17 mouse cellular contexts compared by ENCODE assay signal in the genomic region with DNA sequence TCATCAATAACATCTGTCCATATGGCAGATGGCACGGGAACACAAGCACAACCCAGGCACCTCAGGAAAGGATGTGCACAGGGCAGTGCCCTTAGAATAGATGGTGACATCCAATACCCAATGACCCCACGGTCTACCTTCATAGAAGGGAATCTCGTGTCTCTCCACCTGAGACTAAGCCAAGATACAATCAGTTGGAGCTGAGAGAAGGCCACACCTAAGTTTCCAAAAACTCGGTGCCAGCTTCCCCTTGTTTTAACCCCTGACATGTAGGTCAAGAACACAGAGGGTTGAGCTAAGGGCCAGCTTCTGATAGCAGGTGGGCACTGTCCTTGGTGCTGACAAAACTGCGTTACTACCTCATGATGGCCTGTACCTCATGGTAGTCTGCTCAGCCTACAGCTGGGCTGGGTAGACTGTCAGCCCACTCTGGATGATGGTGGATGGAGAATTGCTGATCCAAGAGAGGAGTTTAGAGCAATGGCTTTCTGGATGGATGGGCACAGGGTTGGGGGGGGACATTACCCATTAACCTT.
A peak's percentile ranks its signal among the peaks of the same experiment; 100 is the strongest.
DNase-seq lines count a peak whose midpoint lies in the region; ATAC-seq and TF ChIP-seq lines count a peak whose summit lies in the region.
"Had no signal": no experiment of that assay in that cellular context is flagged by ENCODE, and none has a peak within 500 bp of the region (broad histone marks: within the 10 kb centered on the region; RNA-seq: fewer than 3 reads in every experiment).

No protein-coding gene starts in this region.

- peak; percentile 25 for DNase-seq in adrenal gland, postnatal 10 days
- DNase-seq in adrenal gland, adult 8-10 months: no peak
- DNase-seq in kidney, postnatal 4 days: peak; percentile 58 to 59
- DNase-seq in kidney, adult 2 months: no peak
- peak; percentile 65 for DNase-seq in embryo, embryonic 10 days (ENCODE audit: low spot score)
- peak; percentile 58 for DNase-seq in limb, embryonic 11.5 days (ENCODE audit: low spot score)
- no peak for DNase-seq in left cerebral cortex, adult 8-10 months (ENCODE audit: low spot score in 2 of 2)
- DNase-seq in frontal cortex, postnatal 36 days (ENCODE audit: low spot score in 2 of 2): no peak
- DNase-seq: cerebellum, postnatal 25 days; gastrocnemius, adult 2 months; heart, postnatal 36 days had no signal

- no peak overlapping the region for H3K4me2 ChIP-seq in limb, embryonic 11.5 days (ENCODE audit: low read depth, severe bottlenecking)
- H3K4me2 ChIP-seq: heart, embryonic 13.5 days; kidney, embryonic 15.5 days; limb, embryonic 12.5 days had no signal

- no peak for TF ChIP-seq POLR2A in kidney, adult 2 months (IDR thresholded peaks at IDR 0.05; ENCODE audit: low read depth, low read length)

- WGBS in kidney, adult 2 months: 64% methylated on average over 5 of the region's 5 CpGs
- WGBS in limb, embryonic 11.5 days: 62% methylated on average over 5 of the region's 5 CpGs

- H3K4me3 ChIP-seq in kidney, adult 2 months (ENCODE audit: insufficient read depth, low read depth, low read length): no peak overlapping the region
- H3K4me3 ChIP-seq in limb, embryonic 11.5 days (ENCODE audit: low read depth, low read length): no peak overlapping the region
- H3K4me3 ChIP-seq: gastrocnemius, adult 2 months; heart, embryonic 13.5 days; kidney, embryonic 15.5 days; limb, embryonic 12.5 days had no signal

- no peaks in the 10 kb centered on the region for H3K4me1 ChIP-seq in kidney, adult 2 months (ENCODE audit: control insufficient read depth, insufficient read depth, low read length)
- H3K4me1 ChIP-seq in limb, embryonic 11.5 days (ENCODE audit: control insufficient read depth, insufficient read depth, low read length): no peaks in the 10 kb centered on the region
- H3K4me1 ChIP-seq: heart, embryonic 13.5 days; kidney, embryonic 15.5 days; limb, embryonic 12.5 days had no signal

- no peak for ATAC-seq in limb, embryonic 11.5 days (ENCODE audit: insufficient number of reproducible peaks, low FRiP score, low TSS enrichment, low read depth)
- ATAC-seq: forebrain, embryonic 14.5 days; hindbrain, postnatal 0 days had no signal

- H3K9me3 ChIP-seq in limb, embryonic 11.5 days (ENCODE audit: control insufficient read depth, low read length): no peaks in the 10 kb centered on the region
- H3K9me3 ChIP-seq: heart, embryonic 13.5 days; kidney, embryonic 15.5 days; limb, embryonic 12.5 days had no signal

- H3K36me3 ChIP-seq in kidney, adult 2 months (ENCODE audit: control insufficient read depth, insufficient read depth, low read length): no peaks in the 10 kb centered on the region
- H3K36me3 ChIP-seq in limb, embryonic 11.5 days (ENCODE audit: control insufficient read depth, insufficient read depth, low read length): no peaks in the 10 kb centered on the region
- H3K36me3 ChIP-seq: heart, embryonic 13.5 days; kidney, embryonic 15.5 days; limb, embryonic 12.5 days had no signal

- no peak for TF ChIP-seq CTCF in kidney, adult 2 months (conservative IDR thresholded peaks at IDR 0.05; ENCODE audit: insufficient read depth, insufficient read length, low read depth, low read length)

- H3K9ac ChIP-seq in limb, embryonic 11.5 days (ENCODE audit: low read length): no peak overlapping the region
- H3K9ac ChIP-seq: heart, embryonic 13.5 days; kidney, embryonic 15.5 days; limb, embryonic 12.5 days; liver, embryonic 14.5 days had no signal

- no peak overlapping the region for H3K27ac ChIP-seq in kidney, adult 2 months (ENCODE audit: insufficient read depth, low read depth, low read length)
- no peak overlapping the region for H3K27ac ChIP-seq in limb, embryonic 11.5 days (replicated peaks; ENCODE audit: low read depth, low read length)
- H3K27ac ChIP-seq: gastrocnemius, adult 2 months; heart, embryonic 13.5 days; hindbrain, postnatal 0 days; kidney, embryonic 15.5 days; limb, embryonic 12.5 days; liver, embryonic 14.5 days had no signal

- no peaks in the 10 kb centered on the region for H3K27me3 ChIP-seq in kidney, adult 2 months (replicated peaks; ENCODE audit: control insufficient read depth, insufficient read depth, low read length)
- H3K27me3 ChIP-seq in limb, embryonic 11.5 days (ENCODE audit: control insufficient read depth, insufficient read depth, low read length): no peaks in the 10 kb centered on the region
- H3K27me3 ChIP-seq: heart, embryonic 13.5 days; kidney, embryonic 15.5 days; limb, embryonic 12.5 days had no signal

Comparison
In these comparisons a context has a peak if more than half of its experiments do, and no peak if none do; other contexts are left out.
1. DNase-seq: peak in adrenal gland, postnatal 10 days (single experiment), kidney, postnatal 4 days (2 of 2), embryo, embryonic 10 days (single experiment) and limb, embryonic 11.5 days (single experiment); none in adrenal gland, adult 8-10 months (single experiment), kidney, adult 2 months (single experiment), left cerebral cortex, adult 8-10 months (0 of 2) and frontal cortex, postnatal 36 days (0 of 2).